Mouse (Mus musculus): Measurements from ENCODE around the gene Abhd13. TPM values are rescaled to one million over a fixed set of nuclear protein-coding genes. Genes with fewer than 3 reads are reported as not detected.

Abhd13 gene
- 10 to 100 TPM in 1 of 2 experiments, 1 to 10 TPM in 1; 9.8 to 10.0 TPM for total RNA-seq (2021)
- 4.2 and 10.0 TPM in 2 replicates for polyA plus RNA-seq (2012; rRNA removed)
- long read RNA-seq, full-length matches to known transcripts, result 16 of 16 reads
- long read RNA-seq, partial matches to known transcripts, result 0 of 16 reads
- long read RNA-seq, other reads (novel, unspliced or antisense), result 0 of 16 reads

DNA sequence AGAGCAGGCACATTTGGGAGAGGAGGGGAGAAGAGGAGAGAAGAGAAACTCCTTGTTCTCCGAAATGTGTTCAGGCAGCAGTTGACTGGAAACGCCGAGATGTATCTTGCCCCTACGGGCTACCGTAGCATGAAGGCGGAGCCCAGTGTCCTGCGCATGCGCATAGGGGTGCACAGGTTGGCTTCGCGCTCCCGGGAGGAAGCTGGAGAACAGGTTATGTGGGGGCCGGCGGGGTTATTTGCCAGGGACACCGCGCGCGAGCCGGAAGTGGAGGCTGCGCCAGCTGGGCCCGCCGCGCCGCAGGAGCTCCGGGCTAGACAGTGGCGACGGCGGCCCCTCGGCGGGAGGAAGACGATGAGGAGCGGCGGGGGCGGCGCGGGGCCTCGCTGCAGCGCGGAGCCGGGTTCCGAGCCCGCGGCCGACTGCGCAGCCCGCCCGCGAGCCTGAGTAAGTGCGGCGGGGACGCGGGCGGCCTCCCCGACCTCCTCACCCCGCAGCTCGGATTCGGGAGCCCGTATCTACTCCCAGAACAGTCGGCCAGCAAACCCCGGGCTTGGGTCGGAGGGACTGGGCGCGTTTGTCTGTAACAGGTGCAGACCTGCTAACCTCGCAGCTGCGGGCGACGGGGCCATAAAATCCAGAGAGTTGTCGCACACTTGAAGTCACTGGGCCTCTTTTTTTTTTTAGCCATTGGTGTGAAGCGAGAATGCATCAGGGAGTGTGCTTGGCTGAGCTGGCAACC, at the start of gene Abhd13, which contains the start of gene Lig4:
Gene Abhd13 (plus strand): TSS at position 135 of the 742 bp plus-strand sequence.
Gene Lig4 (minus strand): TSS at position 114 of the 742 bp plus-strand sequence.
- Histone ChIP-seq H3K36me3 (ENCODE audit: control insufficient read depth, insufficient read depth, low read length) (peaks cover 4% of the 10 kb centered on the region; the same call in 1 of the 2 replicates), H3K27me3 (ENCODE audit: control insufficient read depth, insufficient read depth, low read length) (no peaks in the 10 kb centered on the region), H3K9ac (ENCODE audit: low read depth, low read length) (peak within 1 kb of the TSS; percentile 89), H3K27ac (peak within 1 kb of the TSS; percentile 90), H3K4me3 (peak within 1 kb of the TSS; percentile 82), H3K4me1 (ENCODE audit: control insufficient read depth, insufficient read depth, low read length) (peaks cover 8% of the 10 kb centered on the region), H3K79me2 (replicated peaks; ENCODE audit: control insufficient read depth, insufficient read depth, low read length) (peaks cover 2% of the 10 kb centered on the region)
- under 1% methylated on average over 68 of the region's 68 CpGs for WGBS
- TF ChIP-seq POLR2A (IDR thresholded peaks at IDR 0.05; ENCODE audit: insufficient read depth, low read depth, low read length) (peak; percentile 68), CTCF (IDR thresholded peaks at IDR 0.05) (no peak), EP300 (IDR thresholded peaks at IDR 0.05; ENCODE audit: insufficient read depth, low read depth, low read length) (peak; percentile 76; the same call in 1 of the 2 replicates)
- intact Hi-C loops (cut with DNase I), result loop anchor here (5.0 kb wide), 3 partner anchors 65 to 410 kb away; no protein-coding TSS in a partner anchor
- DNase-seq, result peak; percentile 98 to 100

DNA sequence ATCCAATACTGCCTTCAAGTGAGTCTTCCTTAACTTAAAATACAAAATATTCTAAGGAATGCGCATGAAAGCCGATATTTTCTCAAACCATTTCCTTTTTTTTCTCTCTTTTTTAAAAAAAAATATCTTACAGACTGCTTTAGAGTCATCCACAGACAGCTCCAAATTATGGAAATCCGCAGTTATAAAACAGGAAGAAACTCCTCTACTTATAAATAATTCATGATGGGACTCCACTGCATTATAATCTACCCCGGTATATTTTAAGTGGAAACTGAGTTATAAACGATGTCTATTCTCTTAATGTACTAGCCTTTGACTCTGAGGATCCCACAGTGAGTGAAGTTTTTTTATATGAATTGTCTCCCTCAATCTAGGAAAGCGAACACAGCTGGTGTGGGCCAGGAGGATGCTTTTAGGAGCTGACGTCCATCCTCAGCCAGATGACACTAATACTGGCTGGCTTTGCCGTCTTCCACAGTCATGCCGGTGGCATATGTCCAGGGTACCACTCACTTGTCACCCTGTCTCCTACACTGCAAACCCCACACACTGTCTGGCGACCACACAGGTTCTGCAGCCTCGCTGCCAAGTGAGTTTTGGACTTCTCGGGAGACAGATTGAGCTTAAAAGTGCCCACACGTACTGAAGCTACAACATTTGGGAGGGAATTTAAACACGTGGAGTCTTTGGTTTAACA, 47.6 kb upstream of the Abhd13 start:
- Histone ChIP-seq H3K27me3 (ENCODE audit: control insufficient read depth, insufficient read depth, low read length) (no peaks in the 10 kb centered on the region), H3K4me3 (no peak overlapping the region), H3K27ac (no peak overlapping the region), H3K9ac (ENCODE audit: low read depth, low read length) (no peak overlapping the region), H3K79me2 (replicated peaks; ENCODE audit: control insufficient read depth, insufficient read depth, low read length) (no peaks in the 10 kb centered on the region), H3K4me1 (ENCODE audit: control insufficient read depth, insufficient read depth, low read length) (no peaks in the 10 kb centered on the region), H3K36me3 (ENCODE audit: control insufficient read depth, insufficient read depth, low read length) (no peaks in the 10 kb centered on the region)
- WGBS, result 66% methylated on average over 14 of the region's 14 CpGs
- TF ChIP-seq CTCF (IDR thresholded peaks at IDR 0.05) (no peak), EP300 (IDR thresholded peaks at IDR 0.05; ENCODE audit: insufficient read depth, low read depth, low read length) (no peak), POLR2A (IDR thresholded peaks at IDR 0.05; ENCODE audit: insufficient read depth, low read depth, low read length) (no peak)
- intact Hi-C loops (cut with DNase I), result no loop called here
- DNase-seq, result no peak

DNA sequence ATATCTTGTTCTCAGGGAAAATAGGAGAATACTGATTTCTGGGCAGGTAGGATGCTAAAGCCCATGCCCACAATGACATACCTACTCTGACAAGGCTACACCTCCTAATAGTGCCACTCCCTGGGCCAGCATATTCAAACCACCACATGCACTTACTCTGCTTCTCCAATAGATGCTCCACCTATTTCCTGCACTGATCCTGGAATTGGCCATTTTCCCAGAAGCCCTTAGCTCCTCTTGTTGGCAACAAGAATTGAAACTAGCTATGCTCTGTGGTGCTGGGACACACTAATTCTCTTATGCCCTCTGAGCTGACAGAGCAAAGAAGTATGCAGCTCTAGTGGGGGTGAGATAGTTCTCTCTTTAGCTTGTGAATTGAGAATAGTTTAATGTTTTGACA, 44.8 kb upstream of the Abhd13 start:
- intact Hi-C loops (cut with DNase I), result no loop called here
- Histone ChIP-seq H3K79me2 (replicated peaks; ENCODE audit: control insufficient read depth, insufficient read depth, low read length) (no peaks in the 10 kb centered on the region), H3K9ac (ENCODE audit: low read depth, low read length) (no peak overlapping the region), H3K4me3 (no peak overlapping the region), H3K36me3 (ENCODE audit: control insufficient read depth, insufficient read depth, low read length) (no peaks in the 10 kb centered on the region), H3K27me3 (ENCODE audit: control insufficient read depth, insufficient read depth, low read length) (no peaks in the 10 kb centered on the region), H3K27ac (no peak overlapping the region), H3K4me1 (ENCODE audit: control insufficient read depth, insufficient read depth, low read length) (no peaks in the 10 kb centered on the region)
- no peak for DNase-seq
- TF ChIP-seq POLR2A (IDR thresholded peaks at IDR 0.05; ENCODE audit: insufficient read depth, low read depth, low read length) (no peak), CTCF (IDR thresholded peaks at IDR 0.05) (no peak), EP300 (IDR thresholded peaks at IDR 0.05; ENCODE audit: insufficient read depth, low read depth, low read length) (no peak)

DNA sequence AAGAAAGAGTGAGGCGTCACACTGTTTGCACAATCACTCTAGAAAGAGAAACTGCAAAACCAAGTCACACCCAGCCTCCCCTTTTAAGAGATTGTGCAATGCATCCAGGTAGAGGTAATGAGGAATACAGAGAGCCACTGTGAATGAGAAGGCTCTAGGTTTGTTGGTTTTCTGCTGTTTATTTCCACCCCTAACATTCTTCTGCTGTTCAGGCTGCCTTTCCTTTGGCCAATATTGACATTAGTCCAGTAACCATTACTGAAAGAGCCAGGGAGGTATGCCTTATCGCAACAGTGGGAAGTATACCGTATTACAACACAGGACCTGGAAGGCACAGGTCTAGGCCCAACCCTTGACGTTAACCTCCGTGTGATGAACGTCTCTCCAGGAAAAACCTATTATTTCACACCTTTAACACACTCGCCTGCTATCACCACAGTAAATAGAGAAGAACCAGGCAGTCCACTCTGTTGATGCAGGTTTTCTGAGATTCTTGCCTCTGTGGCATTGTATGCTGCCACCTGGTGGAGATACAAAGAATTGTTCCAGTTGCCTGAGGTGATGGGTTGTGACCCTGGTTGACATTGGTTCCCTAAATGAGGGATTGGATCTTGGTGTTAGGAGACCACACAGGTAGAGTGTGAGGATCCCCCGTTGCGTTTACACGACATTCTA, 42.5 kb upstream of the Abhd13 start:
- H3K27ac ChIP-seq, result no peak overlapping the region
- H3K79me2 ChIP-seq (replicated peaks; ENCODE audit: control insufficient read depth, insufficient read depth, low read length), result no peaks in the 10 kb centered on the region
- H3K4me3 ChIP-seq, result no peak overlapping the region
- H3K4me1 ChIP-seq (ENCODE audit: control insufficient read depth, insufficient read depth, low read length), result no peaks in the 10 kb centered on the region
- whole genome bisulfite sequencing, result 29% methylated on average over 10 of the region's 10 CpGs
- intact Hi-C loops (cut with DNase I), result loop anchor here (2.0 to 5.0 kb wide), 2 partner anchors 588 to 702 kb away; no protein-coding TSS in a partner anchor
- no peak for TF ChIP-seq POLR2A (IDR thresholded peaks at IDR 0.05; ENCODE audit: insufficient read depth, low read depth, low read length)
- TF ChIP-seq EP300 (IDR thresholded peaks at IDR 0.05; ENCODE audit: insufficient read depth, low read depth, low read length), result no peak
- TF ChIP-seq CTCF (IDR thresholded peaks at IDR 0.05), result peak; percentile 93
- no peaks in the 10 kb centered on the region for H3K27me3 ChIP-seq (ENCODE audit: control insufficient read depth, insufficient read depth, low read length)
- DNase-seq, result peak; percentile 11 to 23
- H3K36me3 ChIP-seq (ENCODE audit: control insufficient read depth, insufficient read depth, low read length), result no peaks in the 10 kb centered on the region
- no peak overlapping the region for H3K9ac ChIP-seq (ENCODE audit: low read depth, low read length)

DNA sequence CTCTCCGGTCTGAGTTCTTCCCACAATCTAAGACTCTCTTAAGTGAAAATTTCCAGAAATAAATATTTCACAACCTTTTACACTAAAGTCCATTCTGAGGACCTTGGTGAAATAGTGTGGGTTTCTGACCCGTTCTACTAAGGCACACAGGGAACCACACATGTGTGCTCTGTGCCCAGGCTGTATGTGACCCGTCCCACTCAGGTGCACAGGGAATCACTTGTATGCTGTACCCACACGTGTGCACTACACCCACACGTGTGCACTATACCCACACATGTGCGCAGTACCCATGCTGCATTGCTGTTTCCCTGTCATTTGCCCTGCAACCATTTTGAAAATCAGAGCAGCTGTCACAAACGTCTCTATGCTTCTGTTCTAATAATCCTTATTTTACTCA, 41.9 kb upstream of the Abhd13 start:
- intact Hi-C loops (cut with DNase I), result loop anchor here (2.0 to 5.0 kb wide), 2 partner anchors 588 to 703 kb away; no protein-coding TSS in a partner anchor

More for the DNA sequence above, 41.9 kb upstream of the Abhd13 start:
- TF ChIP-seq EP300 (IDR thresholded peaks at IDR 0.05; ENCODE audit: insufficient read depth, low read depth, low read length) (no peak), POLR2A (IDR thresholded peaks at IDR 0.05; ENCODE audit: insufficient read depth, low read depth, low read length) (no peak), CTCF (IDR thresholded peaks at IDR 0.05) (no peak; the same call in 1 of the 2 replicates)
- no peak for DNase-seq
- Histone ChIP-seq H3K79me2 (replicated peaks; ENCODE audit: control insufficient read depth, insufficient read depth, low read length) (no peaks in the 10 kb centered on the region), H3K9ac (ENCODE audit: low read depth, low read length) (no peak overlapping the region), H3K36me3 (ENCODE audit: control insufficient read depth, insufficient read depth, low read length) (no peaks in the 10 kb centered on the region), H3K27me3 (ENCODE audit: control insufficient read depth, insufficient read depth, low read length) (no peaks in the 10 kb centered on the region), H3K4me3 (no peak overlapping the region), H3K4me1 (ENCODE audit: control insufficient read depth, insufficient read depth, low read length) (no peaks in the 10 kb centered on the region), H3K27ac (no peak overlapping the region)
- WGBS, result 57% methylated on average over 7 of the region's 7 CpGs

All from heart, adult 2 months (tissue).